Comparison of ENCODE assay signal across 9 mouse cellular contexts in genomic region chr9:49873550-49873949, GRCm38 (mm10).
A peak's percentile ranks its signal among the peaks of the same experiment; 100 is the strongest.
DNase-seq lines count a peak whose midpoint lies in the region; ATAC-seq and TF ChIP-seq lines count a peak whose summit lies in the region.
"Had no signal": no experiment of that assay in that cellular context is flagged by ENCODE, and none has a peak within 500 bp of the region (broad histone marks: within the 10 kb centered on the region; RNA-seq: fewer than 3 reads in every experiment).

No protein-coding gene starts in this region.

- H3K9me3 ChIP-seq in heart, embryonic 13.5 days, result no peaks in the 10 kb centered on the region
- no peaks in the 10 kb centered on the region for H3K9me3 ChIP-seq in embryonic facial prominence, embryonic 15.5 days (replicated peaks)
- H3K9me3 ChIP-seq in hindbrain, postnatal 0 days (ENCODE audit: low read length), result no peaks in the 10 kb centered on the region
- no peaks in the 10 kb centered on the region for H3K9me3 ChIP-seq in limb, embryonic 10.5 days (replicated peaks)
- H3K9me3 ChIP-seq: liver, embryonic 13.5 days had no signal

- H3K36me3 ChIP-seq in heart, embryonic 13.5 days, result no peaks in the 10 kb centered on the region
- H3K36me3 ChIP-seq in embryonic facial prominence, embryonic 15.5 days, result no peaks in the 10 kb centered on the region
- H3K36me3 ChIP-seq in hindbrain, postnatal 0 days (ENCODE audit: insufficient read depth, low read length), result no peaks in the 10 kb centered on the region
- no peaks in the 10 kb centered on the region for H3K36me3 ChIP-seq in limb, embryonic 10.5 days
- H3K36me3 ChIP-seq: liver, embryonic 13.5 days had no signal

- peak overlapping the region; percentile 60 for H3K4me2 ChIP-seq in heart, embryonic 13.5 days
- peak overlapping the region; percentile 40 for H3K4me2 ChIP-seq in embryonic facial prominence, embryonic 15.5 days (replicated peaks)
- H3K4me2 ChIP-seq in hindbrain, postnatal 0 days (ENCODE audit: low read depth, low read length), result peak overlapping the region; percentile 38
- H3K4me2 ChIP-seq: liver, embryonic 13.5 days had no signal

- H3K9ac ChIP-seq in heart, embryonic 13.5 days, result peak overlapping the region; percentile 72
- no peak overlapping the region for H3K9ac ChIP-seq in embryonic facial prominence, embryonic 15.5 days
- H3K9ac ChIP-seq in hindbrain, postnatal 0 days (replicated peaks; ENCODE audit: low read length), result no peak overlapping the region
- H3K9ac ChIP-seq: liver, embryonic 13.5 days had no signal

- H3K4me1 ChIP-seq in heart, embryonic 13.5 days, result peaks cover 24% of the 10 kb centered on the region
- H3K4me1 ChIP-seq in embryonic facial prominence, embryonic 15.5 days, result 0 out of 2 replicates have a peak, but pooled peaks cover 10% of the 10 kb centered on the region
- H3K4me1 ChIP-seq in hindbrain, postnatal 0 days (ENCODE audit: insufficient read depth, low read length), result peaks cover 11% of the 10 kb centered on the region; the same call in 1 of the 2 replicates
- peaks cover 15% of the 10 kb centered on the region for H3K4me1 ChIP-seq in limb, embryonic 10.5 days
- H3K4me1 ChIP-seq: liver, embryonic 13.5 days had no signal

- ATAC-seq in heart, embryonic 13.5 days (ENCODE audit: extremely low read depth, insufficient number of reproducible peaks, low FRiP score, low TSS enrichment), result peak; percentile 56
- peak; percentile 88 for ATAC-seq in embryonic facial prominence, embryonic 15.5 days (ENCODE audit: insufficient number of reproducible peaks, low FRiP score, low TSS enrichment, low read depth)
- peak; percentile 98 for ATAC-seq in hindbrain, postnatal 0 days

- TF ChIP-seq CTCF in hindbrain, postnatal 0 days (IDR thresholded peaks at IDR 0.05; ENCODE audit: low read depth), result no peak

- intact Hi-C loops in heart, postnatal 25 days (cut with DNase I), result no loop called here

- no peaks in the 10 kb centered on the region for H3K27me3 ChIP-seq in heart, embryonic 13.5 days (replicated peaks)
- no peaks in the 10 kb centered on the region for H3K27me3 ChIP-seq in embryonic facial prominence, embryonic 15.5 days
- no peaks in the 10 kb centered on the region for H3K27me3 ChIP-seq in hindbrain, postnatal 0 days (ENCODE audit: insufficient read depth, low read length)
- no peaks in the 10 kb centered on the region for H3K27me3 ChIP-seq in limb, embryonic 10.5 days (ENCODE audit: low read depth, poor library complexity, severe bottlenecking)
- H3K27me3 ChIP-seq: liver, embryonic 13.5 days had no signal

- H3K4me3 ChIP-seq in heart, embryonic 13.5 days, result peak overlapping the region; percentile 34
- peak overlapping the region; percentile 18 for H3K4me3 ChIP-seq in embryonic facial prominence, embryonic 15.5 days (replicated peaks)
- H3K4me3 ChIP-seq in hindbrain, postnatal 0 days (ENCODE audit: low read length), result peak overlapping the region; percentile 15; the same call in 1 of the 2 replicates
- peak overlapping the region; percentile 47 for H3K4me3 ChIP-seq in limb, embryonic 10.5 days
- H3K4me3 ChIP-seq: liver, embryonic 13.5 days had no signal

- no peak for DNase-seq in heart, postnatal 25 days (ENCODE audit: low spot score)
- DNase-seq in adrenal gland, postnatal 14 days, result peak; percentile 44
- peak; percentile 92 for DNase-seq in hindbrain, postnatal 0 days (ENCODE audit: low spot score)
- peak; percentile 61 for DNase-seq in limb, embryonic 10.5 days (ENCODE audit: low spot score)
- peak; percentile 85 to 92 for DNase-seq in right cerebral cortex, postnatal 10 days (ENCODE audit: low spot score in 2 of 2)
- no peak for DNase-seq in B cell, adult 2 months
- DNase-seq: liver, embryonic 13.5 days had no signal

- H3K27ac ChIP-seq in heart, embryonic 13.5 days (replicated peaks), result 0 out of 2 replicates have a peak overlapping the region, but pooled peaks have one; percentile 15
- H3K27ac ChIP-seq in embryonic facial prominence, embryonic 15.5 days (replicated peaks), result peak overlapping the region; percentile 24; the same call in 1 of the 2 replicates
- peak overlapping the region; percentile 71 for H3K27ac ChIP-seq in hindbrain, postnatal 0 days
- H3K27ac ChIP-seq in limb, embryonic 10.5 days, result peak overlapping the region; percentile 83
- H3K27ac ChIP-seq: liver, embryonic 13.5 days had no signal

- WGBS in heart, embryonic 13.5 days, result 8% methylated on average over 3 of the region's 3 CpGs
- WGBS in embryonic facial prominence, embryonic 15.5 days, result 7% methylated on average over 3 of the region's 3 CpGs
- WGBS in hindbrain, postnatal 0 days, result 4% methylated on average over 3 of the region's 3 CpGs
- 4% methylated on average over 3 of the region's 3 CpGs for WGBS in limb, embryonic 10.5 days

Comparison
In these comparisons a context has a peak if more than half of its experiments do, and no peak if none do; other contexts are left out.
1. H3K27ac ChIP-seq: peak in every context shown above with its lines; median percentile 83 in limb, embryonic 10.5 days; 71 in hindbrain, postnatal 0 days; 24 in embryonic facial prominence, embryonic 15.5 days; 15 in heart, embryonic 13.5 days.
2. DNase-seq: peak in adrenal gland, postnatal 14 days (single experiment), hindbrain, postnatal 0 days (single experiment), limb, embryonic 10.5 days (single experiment) and right cerebral cortex, postnatal 10 days (2 of 2); none in heart, postnatal 25 days (single experiment) and B cell, adult 2 months (0 of 2).
3. Peak in every context shown above with its lines, with median percentiles within 50 percentile points of each other: ATAC-seq, H3K4me2 ChIP-seq and H3K4me3 ChIP-seq.